Mouse (Mus musculus): ENCODE data around the gene Plscr2.

- TF ChIP-seq CTCF (conservative IDR thresholded peaks at IDR 0.05; ENCODE audit: low read length) (no peak), POU5F1 (IDR thresholded peaks at IDR 0.05; ENCODE audit: borderline replicate concordance, low read length) (no peak)
These were observed 9.7 kb upstream of the Plscr2 start for GRCm38 (mm10) chr9:92265719-92266118.

Data from E14TG2a.4 (cell line).